9 mouse cellular contexts compared by ENCODE assay signal in the genomic region with DNA sequence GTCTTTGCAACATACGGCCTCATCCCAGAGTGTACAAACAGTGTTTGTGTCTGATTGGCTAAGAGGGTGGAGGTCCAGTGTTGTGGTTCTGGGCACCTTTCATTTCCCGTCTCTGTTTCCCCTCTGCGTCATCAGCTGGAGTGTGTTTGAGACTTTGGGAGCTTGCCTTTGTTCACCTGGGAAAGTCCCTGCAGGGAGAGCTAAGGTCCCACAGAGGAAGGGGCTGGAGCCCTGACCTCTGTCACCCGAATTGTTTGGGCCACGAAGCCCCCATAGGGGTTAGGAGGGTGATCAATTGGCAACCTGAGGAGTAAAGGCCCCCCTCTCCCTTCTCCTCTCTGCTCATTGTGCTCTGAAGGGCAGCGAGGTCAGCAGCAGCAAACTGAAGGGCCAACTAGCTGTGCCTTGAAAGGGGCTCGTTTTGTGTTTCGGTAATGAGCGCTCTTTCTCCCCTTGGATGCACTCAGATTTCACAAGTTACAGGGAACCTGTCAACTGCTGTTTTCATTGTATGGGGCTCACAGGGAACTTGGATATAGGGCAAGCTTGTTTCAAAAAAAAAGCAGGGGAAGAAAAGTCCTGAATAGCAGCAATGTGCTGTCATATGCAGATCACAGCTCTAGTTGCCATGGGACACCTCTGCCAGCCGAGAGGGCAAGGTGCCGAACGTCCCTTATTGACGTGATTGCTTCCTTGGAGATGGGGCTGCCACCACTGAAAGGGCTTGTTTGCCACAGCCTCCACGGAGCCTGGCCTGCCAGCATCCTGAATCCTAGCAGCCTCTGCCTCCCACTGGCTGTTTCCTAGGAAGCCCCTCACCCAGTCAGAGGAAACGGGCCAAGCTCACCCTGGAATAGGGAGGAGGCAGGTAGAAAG.
DNase-seq lines count a peak whose midpoint lies in the region; ATAC-seq and TF ChIP-seq lines count a peak whose summit lies in the region.
"Had no signal": no experiment of that assay in that cellular context is flagged by ENCODE, and none has a peak within 500 bp of the region (broad histone marks: within the 10 kb centered on the region; RNA-seq: fewer than 3 reads in every experiment).

No protein-coding gene starts in this region.

- H3K9me3 ChIP-seq in lung, embryonic 15.5 days, result no peaks in the 10 kb centered on the region
- no peaks in the 10 kb centered on the region for H3K9me3 ChIP-seq in limb, embryonic 12.5 days
- H3K9me3 ChIP-seq in intestine, embryonic 15.5 days, result no peaks in the 10 kb centered on the region

- intact Hi-C loops in gastrocnemius, postnatal 14 days (cut with DNase I; ENCODE audit: low total_unique reads), result no loop called here

- no peaks in the 10 kb centered on the region for H3K27me3 ChIP-seq in lung, embryonic 15.5 days
- H3K27me3 ChIP-seq in limb, embryonic 12.5 days, result no peaks in the 10 kb centered on the region
- no peaks in the 10 kb centered on the region for H3K27me3 ChIP-seq in intestine, embryonic 15.5 days (replicated peaks)

- 53% methylated on average over 15 of the region's 15 CpGs for WGBS in lung, embryonic 15.5 days
- WGBS in limb, embryonic 12.5 days, result 41% methylated on average over 15 of the region's 15 CpGs
- 54% methylated on average over 15 of the region's 15 CpGs for WGBS in olfactory bulb, adult 2 months
- 63% methylated on average over 15 of the region's 15 CpGs for WGBS in intestine, embryonic 15.5 days

- peak overlapping the region; percentile 27; the same call in 1 of the 2 replicates for H3K27ac ChIP-seq in lung, embryonic 15.5 days
- H3K27ac ChIP-seq in limb, embryonic 12.5 days, result peak overlapping the region; percentile 72; the same call in 1 of the 2 replicates
- H3K27ac ChIP-seq in olfactory bulb, adult 2 months (ENCODE audit: insufficient read depth, low read depth, low read length), result 0 out of 2 replicates have a peak overlapping the region, but pooled peaks have one; percentile 7
- no peak overlapping the region for H3K27ac ChIP-seq in intestine, embryonic 15.5 days
- H3K27ac ChIP-seq: macrophage had no signal

- no peak for TF ChIP-seq POLR2A in olfactory bulb, adult 2 months (IDR thresholded peaks at IDR 0.05; ENCODE audit: insufficient read depth, low read depth, low read length)

- H3K4me3 ChIP-seq in lung, embryonic 15.5 days, result no peak overlapping the region
- H3K4me3 ChIP-seq in limb, embryonic 12.5 days (replicated peaks), result no peak overlapping the region
- no peak overlapping the region for H3K4me3 ChIP-seq in olfactory bulb, adult 2 months (ENCODE audit: insufficient read depth, low read depth, low read length)
- no peak overlapping the region for H3K4me3 ChIP-seq in intestine, embryonic 15.5 days (replicated peaks)

- no peak for DNase-seq in lung, postnatal 14 days
- DNase-seq in yolk sac, embryonic 10.5 days (ENCODE audit: low spot score), result no peak
- no peak for DNase-seq in gastrocnemius, postnatal 14 days

- TF ChIP-seq CTCF in olfactory bulb, adult 2 months (IDR thresholded peaks at IDR 0.05; ENCODE audit: insufficient read depth, low read depth, low read length), result no peak

- no peak overlapping the region for H3K9ac ChIP-seq in lung, embryonic 15.5 days
- H3K9ac ChIP-seq in limb, embryonic 12.5 days (replicated peaks), result no peak overlapping the region
- H3K9ac ChIP-seq in intestine, embryonic 15.5 days, result no peak overlapping the region

- peaks cover 27% of the 10 kb centered on the region for H3K4me1 ChIP-seq in lung, embryonic 15.5 days
- H3K4me1 ChIP-seq in limb, embryonic 12.5 days (replicated peaks), result peaks cover 28% of the 10 kb centered on the region
- H3K4me1 ChIP-seq in olfactory bulb, adult 2 months (ENCODE audit: control insufficient read depth, insufficient read depth, low read length), result peaks cover 8% of the 10 kb centered on the region
- H3K4me1 ChIP-seq in intestine, embryonic 15.5 days (replicated peaks), result peaks cover 11% of the 10 kb centered on the region

- no peak for ATAC-seq in lung, embryonic 15.5 days (ENCODE audit: borderline replicate concordance, extremely low read depth, low FRiP score, low TSS enrichment)
- ATAC-seq in granulocyte monocyte progenitor cell, adult 5-6 weeks (replicated peaks; ENCODE audit: poor library complexity, severe bottlenecking), result peak; percentile 67
- ATAC-seq in limb, embryonic 12.5 days (ENCODE audit: insufficient number of reproducible peaks, insufficient read depth, low FRiP score, low TSS enrichment, low read depth), result no peak
- ATAC-seq in intestine, embryonic 15.5 days, result no peak

- no peaks in the 10 kb centered on the region for H3K36me3 ChIP-seq in lung, embryonic 15.5 days
- H3K36me3 ChIP-seq in limb, embryonic 12.5 days, result no peaks in the 10 kb centered on the region
- no peaks in the 10 kb centered on the region for H3K36me3 ChIP-seq in intestine, embryonic 15.5 days

- no peak overlapping the region for H3K4me2 ChIP-seq in lung, embryonic 15.5 days
- H3K4me2 ChIP-seq in limb, embryonic 12.5 days, result no peak overlapping the region
- H3K4me2 ChIP-seq in intestine, embryonic 15.5 days (replicated peaks), result no peak overlapping the region
